Mouse (Mus musculus): ENCODE data around the gene Olfr891.
"Not testable (repeated sequence)": the region's sequence is repeated elsewhere in the genome, so short reads cannot be mapped to it uniquely, and the experiment has no call there.

The Olfr891 gene

DNA sequence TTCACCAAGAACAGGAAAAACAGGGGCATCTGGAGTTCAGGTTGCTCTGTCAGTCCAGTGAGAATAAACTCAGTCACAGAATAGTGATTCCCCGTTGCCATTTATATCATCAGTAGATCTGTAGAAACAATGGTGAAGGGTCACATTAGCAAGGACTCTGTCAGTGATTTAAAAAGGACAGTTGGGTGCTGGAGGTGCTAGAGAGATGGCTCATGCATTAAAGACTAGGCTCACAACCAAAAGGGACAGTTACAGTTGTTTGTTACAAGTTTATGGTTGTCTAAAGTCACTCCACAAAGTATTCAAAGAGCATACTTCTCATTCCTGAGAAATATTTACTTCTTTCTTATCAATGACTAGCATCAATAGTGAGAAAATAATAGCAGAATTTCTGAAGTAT lies at the start of gene Olfr891:
Gene Olfr891 (minus strand): TSS at position 101 of the 400 bp plus-strand sequence.
- no peak for DNase-seq

DNA sequence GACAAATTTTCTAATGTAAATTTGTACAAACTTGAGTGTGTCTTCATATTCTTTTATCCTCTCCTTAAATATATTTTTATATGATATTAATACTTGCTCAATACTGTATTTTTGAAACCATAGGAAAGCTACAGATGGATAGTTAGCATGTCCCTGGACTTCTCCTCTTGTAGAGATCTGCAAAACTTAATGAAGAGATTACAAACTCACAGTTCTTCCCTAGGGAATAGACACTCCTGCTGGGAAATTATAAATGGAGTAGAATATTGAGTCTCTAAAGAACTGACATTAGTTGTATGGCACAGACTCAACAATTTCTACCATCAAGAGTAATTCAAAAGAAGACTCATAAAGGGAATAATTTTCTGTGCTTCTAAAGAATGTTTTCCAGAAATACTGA lies 37.1 kb upstream of the Olfr891 start, which contains the start of gene Olfr894:
Gene Olfr894 (plus strand): TSS at position 301 of the 400 bp plus-strand sequence.
- DNase-seq: no peak

DNA sequence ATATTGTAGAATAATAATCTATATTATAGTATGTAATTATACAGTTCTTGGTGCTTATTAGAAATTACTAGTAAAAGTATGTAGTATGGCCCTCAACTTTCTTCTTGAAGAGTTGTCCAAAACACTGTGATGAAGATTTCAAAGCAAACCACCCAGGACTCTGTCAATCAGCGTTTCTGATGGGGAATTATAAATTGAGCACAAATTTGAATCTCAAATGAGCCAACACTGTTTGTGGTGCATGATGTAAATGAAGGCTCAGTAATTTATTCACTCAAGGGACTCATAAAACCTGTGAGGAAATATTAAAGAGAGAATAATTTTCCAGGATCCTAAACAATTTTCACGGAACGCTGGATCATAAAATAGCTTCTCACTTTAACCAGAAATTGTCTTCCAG lies 27.4 kb upstream of the Olfr891 start, which contains the start of gene Olfr893:
Gene Olfr893 (plus strand): TSS at position 301 of the 400 bp plus-strand sequence.
- no peak for DNase-seq

DNA sequence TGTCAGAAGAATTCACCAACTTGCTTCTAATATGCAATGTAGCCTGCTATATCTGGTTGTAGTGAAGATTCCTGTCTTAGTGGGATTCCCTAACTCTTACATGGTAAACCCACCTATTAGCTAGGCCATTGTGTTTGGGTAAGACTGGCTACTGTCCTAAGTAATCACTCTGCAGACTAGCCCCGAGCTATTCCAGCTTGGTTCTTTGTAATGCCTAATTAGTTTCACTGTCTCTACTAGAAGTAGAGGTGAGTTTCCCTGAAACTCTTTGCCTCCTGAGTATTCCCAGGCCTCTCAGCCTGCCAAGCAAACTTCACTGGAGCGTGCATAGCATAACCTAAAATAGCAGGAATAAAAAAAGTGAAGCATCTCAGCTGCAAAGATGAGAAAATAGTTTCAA lies 12.3 kb downstream of the Olfr891 start:
- not testable (repeated sequence) for DNase-seq

DNA sequence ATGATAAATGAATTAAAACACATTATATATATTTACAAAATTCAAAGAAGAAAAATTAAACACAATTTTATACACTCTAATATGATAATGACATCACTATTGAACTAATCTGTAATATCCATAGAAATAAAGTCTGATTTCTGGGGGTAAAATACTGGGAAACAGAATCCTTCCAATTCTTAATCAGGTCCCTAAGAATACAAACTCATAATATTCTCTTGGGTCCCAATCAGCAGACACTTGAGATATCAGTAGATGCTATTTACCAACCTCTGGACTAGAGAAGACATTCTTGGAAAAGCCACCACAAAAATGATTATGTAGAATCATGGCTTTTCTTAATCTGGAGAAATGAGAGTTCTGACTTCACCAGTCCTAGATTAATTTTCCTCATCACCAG lies 38.4 kb downstream of the Olfr891 start, which contains the start of gene Olfr890:
Gene Olfr890 (plus strand): TSS at position 301 of the 400 bp plus-strand sequence.
- DNase-seq: no peak
